Mouse (Mus musculus) hindbrain, embryonic 16.5 days (tissue): Measurements from ENCODE around the gene 2900026A02Rik. TPM values are rescaled to one million over a fixed set of nuclear protein-coding genes. Genes with fewer than 3 reads are reported as not detected.
"Not testable (repeated sequence)": the region's sequence is repeated elsewhere in the genome, so short reads cannot be mapped to it uniquely, and the experiment has no call there.

ENCODE experiments used
- ATAC-seq: fragments of 200-750 bp; cut with Nextera tagmentation; 2 replicates; pipeline ENCODE4 v1.8.0; 2017; ENCODE audit warnings: moderate TSS enrichment, moderate library complexity
- H3K27ac ChIP-seq: fragments of 300-500 bp; sonication (generic); 2 replicates; pipeline ENCODE4 v1.5.1; 2014; ENCODE audit warnings: low read depth, mild to moderate bottlenecking, control low read depth, low read length, moderate library complexity
- H3K27me3 ChIP-seq: fragments of 300-500 bp; sonication (generic); replicated peaks from 2 replicates; pipeline ENCODE4 v1.6.1; 2014; ENCODE audit warnings: low read length; ENCODE audit not compliant: control insufficient read depth, insufficient read depth
- H3K36me3 ChIP-seq: fragments of 300-500 bp; sonication (generic); 2 replicates; pipeline ENCODE4 v1.6.1; 2014; ENCODE audit warnings: mild to moderate bottlenecking, low read length, moderate library complexity, mixed read lengths; ENCODE audit not compliant: control insufficient read depth, insufficient read depth
- H3K4me1 ChIP-seq: fragments of 300-500 bp; sonication (generic); 2 replicates; pipeline ENCODE4 v1.6.1; 2014; ENCODE audit warnings: low read depth, low read length; ENCODE audit not compliant: control insufficient read depth, insufficient read depth
- H3K4me2 ChIP-seq: fragments of 300-500 bp; sonication (generic); 2 replicates; pipeline ENCODE4 v1.6.1; 2014; ENCODE audit warnings: mild to moderate bottlenecking, low read length, control low read depth, moderate library complexity
- H3K4me3 ChIP-seq: fragments of 300-500 bp; sonication (generic); 2 replicates; pipeline ENCODE4 v1.5.1; 2014; ENCODE audit warnings: mild to moderate bottlenecking, low read length, control low read depth, moderate library complexity
- H3K9ac ChIP-seq: fragments of 300-500 bp; sonication (generic); 2 replicates; pipeline ENCODE4 v1.6.1; 2014; ENCODE audit warnings: low read depth, mild to moderate bottlenecking, control low read depth, low read length, moderate library complexity
- H3K9me3 ChIP-seq: fragments of 300-500 bp; sonication (generic); 2 replicates; pipeline ENCODE4 v1.6.1; 2014; ENCODE audit warnings: mild to moderate bottlenecking, low read length, moderate library complexity; ENCODE audit not compliant: control insufficient read depth
- WGBS: fragments of 180-500 bp; shearing (Covaris S2); extraction: QIAGEN DNeasy Blood & Tissue Kit; methylation state at CpG from one replicate; pipeline ENCODE4 v1.1.7; 2014; 5-methylcytosine and 5-hydroxymethylcytosine counted together
- polyA plus RNA-seq: library from polyadenylated mRNA; unstranded; fragments of >200 nt; fragmentation: Nextera tagmentation; extraction: Ambion mirVana; gene quantifications from 2 replicates; pipeline ENCODE4 v1.2.1, GENCODE M21; 2015

2900026A02Rik gene
- polyA plus RNA-seq, 1 experiment from 2014 or later = 4.3 TPM

DNA sequence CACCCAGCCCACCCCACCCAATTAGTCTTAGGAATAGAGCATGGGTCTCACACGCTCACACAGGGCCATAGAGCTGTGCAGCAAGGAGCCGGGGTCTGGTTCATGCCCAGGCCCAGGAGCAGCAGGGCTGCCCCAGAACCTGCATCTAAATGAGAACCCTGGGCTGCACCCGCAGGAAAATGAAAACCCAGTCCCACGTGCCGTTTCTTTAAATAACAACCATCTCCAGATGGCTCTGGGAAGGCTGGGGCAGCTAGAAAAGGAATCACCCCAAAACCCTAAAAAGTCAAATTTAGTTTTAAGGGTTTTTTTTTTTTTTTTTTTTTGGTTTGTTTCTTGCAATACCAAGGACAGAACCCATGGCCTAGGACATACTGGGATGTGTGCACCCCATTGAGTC lies 103.7 kb downstream of the 2900026A02Rik start:
- whole genome bisulfite sequencing = 63% methylated on average over 5 of the region's 5 CpGs
- Histone ChIP-seq H3K4me3 (no peak overlapping the region), H3K4me2 (no peak overlapping the region), H3K9me3 (no peaks in the 10 kb centered on the region), H3K4me1 (peaks cover 16% of the 10 kb centered on the region), H3K27me3 (no peaks in the 10 kb centered on the region), H3K27ac (no peak overlapping the region), H3K36me3 (no peaks in the 10 kb centered on the region), H3K9ac (no peak overlapping the region)
- no peak for ATAC-seq

GRCm38 (mm10) chr5:113115896-113116295 lies 105.1 kb downstream of the 2900026A02Rik start:
- 63% methylated on average over 10 of the region's 10 CpGs for WGBS
- Histone ChIP-seq H3K4me2 (no peak overlapping the region), H3K4me3 (no peak overlapping the region), H3K4me1 (peaks cover 13% of the 10 kb centered on the region), H3K36me3 (no peaks in the 10 kb centered on the region), H3K9ac (no peak overlapping the region), H3K27ac (no peak overlapping the region), H3K9me3 (no peaks in the 10 kb centered on the region), H3K27me3 (no peaks in the 10 kb centered on the region)
- no peak for ATAC-seq

- Histone ChIP-seq H3K9me3 (no peaks in the 10 kb centered on the region), H3K27me3 (no peaks in the 10 kb centered on the region), H3K36me3 (no peaks in the 10 kb centered on the region), H3K27ac (no peak overlapping the region), H3K4me1 (peaks cover 10% of the 10 kb centered on the region; the same call in 1 of the 2 replicates), H3K9ac (no peak overlapping the region), H3K4me3 (no peak overlapping the region), H3K4me2 (no peak overlapping the region)
- WGBS = 48% methylated on average over 20 of the region's 20 CpGs
- no peak for ATAC-seq
These were observed 106.5 kb downstream of the 2900026A02Rik start for GRCm38 (mm10) chr5:113114264-113115225.

- 54% methylated on average over 5 of the region's 5 CpGs for WGBS
- no peak for ATAC-seq
- no peak overlapping the region for H3K27ac ChIP-seq
These were observed 107.9 kb downstream of the 2900026A02Rik start for GRCm38 (mm10) chr5:113113120-113113519.

DNA sequence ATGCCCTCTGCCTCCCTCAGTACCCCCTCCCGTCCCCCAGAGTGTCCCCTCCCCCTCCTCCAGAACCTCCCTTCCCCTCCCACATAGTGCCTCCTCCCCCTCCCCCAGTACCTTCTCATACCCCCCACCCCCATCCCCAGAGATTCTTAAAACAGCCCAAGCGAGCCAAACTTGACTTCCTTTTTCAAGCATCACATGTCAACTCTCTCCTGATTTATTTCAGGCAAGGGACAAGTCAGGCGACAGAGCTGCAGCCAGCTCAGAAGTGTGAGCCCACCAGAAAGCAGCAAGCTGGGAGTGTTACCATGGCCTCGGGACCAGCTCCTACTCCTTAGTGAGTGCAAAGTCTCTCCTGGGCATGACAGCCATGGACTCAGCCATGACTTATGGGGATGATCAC lies 109.7 kb downstream of the 2900026A02Rik start:
- peak overlapping the region; percentile 54; the same call in 1 of the 2 replicates for H3K27ac ChIP-seq
- no peak overlapping the region for H3K4me3 ChIP-seq
- no peaks in the 10 kb centered on the region for H3K27me3 ChIP-seq
- peaks cover 8% of the 10 kb centered on the region; the same call in 1 of the 2 replicates for H3K4me1 ChIP-seq
- H3K9ac ChIP-seq = no peak overlapping the region
- H3K36me3 ChIP-seq = no peaks in the 10 kb centered on the region
- 24% methylated on average over 4 of the region's 4 CpGs for WGBS
- H3K4me2 ChIP-seq = no peak overlapping the region
- H3K9me3 ChIP-seq = no peaks in the 10 kb centered on the region
- ATAC-seq = no peak

More at GRCm38 (mm10) chr5:113113120-113113519, 107.9 kb downstream of the 2900026A02Rik start:
- Histone ChIP-seq H3K27me3 (no peaks in the 10 kb centered on the region), H3K36me3 (no peaks in the 10 kb centered on the region), H3K9ac (no peak overlapping the region), H3K4me3 (no peak overlapping the region), H3K4me2 (no peak overlapping the region), H3K4me1 (peaks cover 10% of the 10 kb centered on the region; the same call in 1 of the 2 replicates), H3K9me3 (no peaks in the 10 kb centered on the region)

- no peaks in the 10 kb centered on the region for H3K36me3 ChIP-seq
- ATAC-seq = no peak
- no peak overlapping the region for H3K4me2 ChIP-seq
- WGBS = 0% methylated on average over 1 of the region's 1 CpGs
- peak overlapping the region; percentile 54 for H3K27ac ChIP-seq
- no peaks in the 10 kb centered on the region for H3K27me3 ChIP-seq
- peak overlapping the region; percentile 22; the same call in 1 of the 2 replicates for H3K9ac ChIP-seq
- peaks cover 8% of the 10 kb centered on the region; the same call in 1 of the 2 replicates for H3K4me1 ChIP-seq
- no peaks in the 10 kb centered on the region for H3K9me3 ChIP-seq
- H3K4me3 ChIP-seq = no peak overlapping the region
These were observed 110.1 kb downstream of the 2900026A02Rik start for GRCm38 (mm10) chr5:113110929-113111328.

- not testable (repeated sequence) for H3K27me3 ChIP-seq, H3K4me3 ChIP-seq, H3K9me3 ChIP-seq, H3K4me1 ChIP-seq, H3K36me3 ChIP-seq, H3K4me2 ChIP-seq, ATAC-seq, H3K27ac ChIP-seq, H3K9ac ChIP-seq
- 81% methylated on average over 2 of the region's 2 CpGs for WGBS
These were observed 111.4 kb downstream of the 2900026A02Rik start for GRCm38 (mm10) chr5:113109651-113110050.

DNA sequence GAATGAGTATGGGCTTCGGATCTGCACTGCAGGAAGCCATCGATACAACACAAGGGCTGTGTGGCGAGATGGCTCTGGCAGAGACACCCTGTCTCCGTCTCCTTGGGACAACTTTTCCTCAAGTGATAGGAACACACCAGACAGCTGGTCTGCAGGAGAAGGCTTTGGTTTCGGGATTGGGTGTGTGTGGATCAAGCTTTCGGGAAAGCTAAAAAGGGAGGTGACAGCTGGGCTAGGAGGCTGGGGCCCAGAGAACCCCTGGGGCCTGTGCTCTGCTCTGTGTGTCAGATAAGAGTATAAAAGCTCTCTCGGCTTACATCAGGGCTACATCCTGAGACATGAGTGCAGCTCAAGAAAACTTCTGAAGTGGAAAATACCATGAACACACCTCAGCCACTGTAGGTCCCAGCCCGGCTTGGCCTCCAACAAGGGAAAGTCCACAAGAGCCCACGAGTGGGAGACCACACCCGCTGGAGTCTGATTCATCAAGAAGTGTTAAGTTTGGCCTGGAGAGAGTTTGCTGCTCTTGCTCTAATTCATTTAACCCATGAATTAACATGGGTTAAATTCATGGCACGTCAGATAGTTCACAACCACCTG lies 112.8 kb downstream of the 2900026A02Rik start:
- WGBS = 71% methylated on average over 11 of the region's 11 CpGs
- no peak overlapping the region for H3K4me3 ChIP-seq
- H3K4me2 ChIP-seq = no peak overlapping the region
- peaks cover 4% of the 10 kb centered on the region; the same call in 1 of the 2 replicates for H3K4me1 ChIP-seq
- H3K9ac ChIP-seq = no peak overlapping the region
- H3K36me3 ChIP-seq = no peaks in the 10 kb centered on the region
- H3K9me3 ChIP-seq = no peaks in the 10 kb centered on the region
- no peak overlapping the region for H3K27ac ChIP-seq
- ATAC-seq = no peak
- H3K27me3 ChIP-seq = no peaks in the 10 kb centered on the region

DNA sequence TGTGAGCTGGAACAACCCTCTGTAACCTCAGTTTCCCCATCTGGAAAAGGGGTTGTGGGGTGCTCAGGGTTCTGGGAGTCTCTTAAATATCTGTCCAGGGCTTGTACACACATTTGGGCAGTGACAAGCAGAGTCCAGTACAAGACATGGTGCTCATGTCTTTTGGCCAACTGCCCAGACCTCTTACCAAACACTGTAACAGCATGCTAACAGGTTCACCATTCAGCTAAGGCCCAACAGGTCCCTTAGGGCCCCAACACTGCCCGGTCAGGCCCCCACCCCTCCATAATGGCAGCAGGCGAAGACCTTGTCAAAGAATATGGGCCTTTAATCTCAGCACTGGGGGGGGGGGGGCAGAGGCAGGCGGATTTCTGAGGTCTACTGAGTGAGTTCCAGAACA lies 113.3 kb downstream of the 2900026A02Rik start:
- no peak overlapping the region for H3K4me3 ChIP-seq
- no peak overlapping the region for H3K4me2 ChIP-seq
- no peak for ATAC-seq
- H3K9me3 ChIP-seq = no peaks in the 10 kb centered on the region
- peaks cover 4% of the 10 kb centered on the region; the same call in 1 of the 2 replicates for H3K4me1 ChIP-seq
- no peak overlapping the region for H3K27ac ChIP-seq
- H3K9ac ChIP-seq = no peak overlapping the region
- no peaks in the 10 kb centered on the region for H3K27me3 ChIP-seq
- H3K36me3 ChIP-seq = no peaks in the 10 kb centered on the region
- WGBS = 55% methylated on average over 3 of the region's 3 CpGs
